Mouse (Mus musculus) C2C12 (cell line): ENCODE data around the gene Bckdha.

Source experiments
- CEBPB ChIP-seq: IDR thresholded peaks from one replicate; pipeline ENCODE4 v1.6.1; 2011; ENCODE audit warnings: low read depth, mild to moderate bottlenecking, control low read depth, moderate library complexity
- CTCF ChIP-seq: IDR thresholded peaks from one replicate; pipeline ENCODE4 v1.5.1; 2011; ENCODE audit not compliant: control insufficient read depth, insufficient read depth, insufficient read length
- FOSL1 ChIP-seq: IDR thresholded peaks from one replicate; pipeline ENCODE4 v1.8.0; 2011; ENCODE audit warnings: mild to moderate bottlenecking, low read length; ENCODE audit not compliant: poor library complexity, insufficient read depth, severe bottlenecking
- MAX ChIP-seq: IDR thresholded peaks from one replicate; pipeline ENCODE4 v1.6.1; 2011; ENCODE audit warnings: mild to moderate bottlenecking, control low read depth
- MYOD1 ChIP-seq: IDR thresholded peaks from one replicate; pipeline ENCODE4 v1.6.1; 2011; ENCODE audit warnings: low read depth; ENCODE audit not compliant: control insufficient read depth, insufficient read length
- MYOG ChIP-seq: IDR thresholded peaks from one replicate; pipeline ENCODE4 v1.6.1; 2011; ENCODE audit not compliant: control insufficient read depth, insufficient read length; ENCODE audit errors: extremely low read depth
- USF1 ChIP-seq: IDR thresholded peaks from one replicate; pipeline ENCODE4 v1.6.1; 2011; ENCODE audit warnings: low read depth, mild to moderate bottlenecking, control low read depth, moderate library complexity

DNA sequence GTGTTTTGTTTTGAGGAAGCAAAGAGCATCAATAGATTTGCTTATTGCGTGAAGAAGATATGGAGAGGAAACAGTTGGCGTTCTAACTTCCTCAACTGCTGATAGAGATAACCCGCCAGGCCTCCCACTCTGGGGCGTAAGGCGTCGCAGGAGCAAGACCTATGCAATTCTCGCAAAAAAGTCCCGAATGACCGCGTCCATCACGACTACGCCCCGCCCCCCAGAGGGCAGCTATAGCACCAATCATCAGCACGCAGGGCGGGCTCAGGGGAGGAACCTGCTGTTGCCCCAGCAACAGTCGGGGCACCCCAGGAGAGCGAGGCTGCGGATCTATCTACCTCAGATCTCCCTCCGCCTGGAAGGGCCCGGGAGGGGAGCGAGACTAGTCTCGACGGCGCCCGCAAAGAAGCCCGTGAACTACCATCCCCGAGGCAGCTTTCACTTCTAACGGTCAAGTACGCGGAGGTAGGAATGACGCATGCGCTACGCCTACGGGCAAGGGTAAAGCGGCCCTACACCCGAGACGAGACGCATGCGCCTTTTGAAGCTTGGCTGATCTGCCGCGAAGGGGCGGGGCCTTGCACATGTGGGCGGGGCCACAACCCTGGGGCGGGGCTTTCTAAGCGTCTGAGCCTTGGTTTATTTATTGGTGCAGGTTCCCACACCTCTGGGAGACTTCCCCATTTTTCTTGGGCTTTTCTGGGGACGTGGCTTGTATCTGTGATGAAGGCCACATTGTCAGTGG lies 21.9 kb upstream of the Bckdha start, which contains the start of gene B9d2:
- TF ChIP-seq CTCF (no peak), USF1 (no peak), FOSL1 (no peak), CEBPB (no peak), MYOG (no peak), MAX (no peak), MYOD1 (no peak)
